Comparison of ENCODE assay signal across 17 mouse cellular contexts in the genomic region with DNA sequence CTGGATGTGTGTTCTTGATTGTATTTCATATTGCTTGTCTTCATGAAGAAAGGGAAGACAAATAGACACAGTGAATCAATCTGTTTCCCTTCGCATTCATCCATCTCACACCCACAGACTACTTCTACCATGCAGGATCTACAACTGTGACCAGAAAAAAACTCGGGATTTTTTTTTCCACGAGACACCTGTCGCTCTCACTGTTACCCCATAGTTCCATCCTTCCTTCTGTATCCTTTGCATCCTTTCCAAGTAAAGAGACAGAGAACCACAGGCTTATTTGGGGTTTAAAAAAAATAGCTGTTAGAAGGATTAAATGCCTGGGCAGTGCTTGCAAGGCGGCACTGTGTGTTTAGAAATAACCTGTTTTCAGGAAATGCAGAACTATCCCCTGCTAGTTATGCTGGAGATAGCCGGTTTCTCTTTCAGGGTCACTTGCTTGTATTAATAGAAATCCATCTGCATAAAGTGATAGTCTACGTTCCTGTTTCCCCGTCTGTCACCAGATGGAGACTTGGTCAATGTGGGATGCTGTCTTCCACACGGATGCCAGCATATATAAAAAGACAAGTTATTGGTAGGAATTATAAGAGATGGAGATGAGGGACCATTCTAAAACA.
"Had no signal": no experiment of that assay in that cellular context is flagged by ENCODE, and none has a peak within 500 bp of the region (broad histone marks: within the 10 kb centered on the region; RNA-seq: fewer than 3 reads in every experiment).

No protein-coding gene starts in this region.

- DNase-seq: kidney, adult 11 months; kidney, adult 9 months; kidney, postnatal 36 days; lung, postnatal 10 days; retina, postnatal 1 day; thymus, adult 18-20 months; thymus, postnatal 14 days had no signal

- H3K4me3 ChIP-seq: limb, embryonic 15.5 days; liver, embryonic 12.5 days; midbrain, embryonic 12.5 days; neural tube, embryonic 13.5 days had no signal

- H3K27me3 ChIP-seq: limb, embryonic 15.5 days; liver, embryonic 12.5 days; midbrain, embryonic 12.5 days; neural tube, embryonic 13.5 days had no signal

- H3K4me2 ChIP-seq: limb, embryonic 15.5 days; liver, embryonic 12.5 days; lung, embryonic 14.5 days; midbrain, embryonic 12.5 days; neural tube, embryonic 13.5 days had no signal

- H3K36me3 ChIP-seq: limb, embryonic 15.5 days; liver, embryonic 12.5 days; midbrain, embryonic 12.5 days; neural tube, embryonic 13.5 days had no signal

- H3K9me3 ChIP-seq: limb, embryonic 15.5 days; liver, embryonic 12.5 days; midbrain, embryonic 12.5 days; neural tube, embryonic 13.5 days had no signal

- ATAC-seq: hindbrain, postnatal 0 days; liver, embryonic 12.5 days; midbrain, embryonic 16.5 days had no signal

- H3K4me1 ChIP-seq: limb, embryonic 15.5 days; liver, embryonic 12.5 days; midbrain, embryonic 12.5 days; neural tube, embryonic 13.5 days had no signal

- H3K9ac ChIP-seq: limb, embryonic 15.5 days; liver, embryonic 12.5 days; lung, embryonic 14.5 days; midbrain, embryonic 12.5 days; neural tube, embryonic 13.5 days had no signal

- H3K27ac ChIP-seq: hindbrain, postnatal 0 days; kidney, postnatal 0 days; limb, embryonic 15.5 days; liver, embryonic 12.5 days; macrophage; midbrain, embryonic 12.5 days; neural tube, embryonic 13.5 days; stomach, postnatal 0 days had no signal
